Mouse (Mus musculus): ENCODE data around the gene BC107364. TPM values are rescaled to one million over a fixed set of nuclear protein-coding genes. Genes with fewer than 3 reads are reported as not detected.
"Not testable (repeated sequence)": the region's sequence is repeated elsewhere in the genome, so short reads cannot be mapped to it uniquely, and the experiment has no call there.

Gene BC107364
- polyA plus RNA-seq, 1 experiment from 2014 or later = 0.55 TPM

- no peak for ATAC-seq (ENCODE audit: insufficient number of reproducible peaks, low FRiP score, low TSS enrichment, low read depth)
- Histone ChIP-seq H3K4me3 (no peak overlapping the region), H3K9me3 (no peaks in the 10 kb centered on the region), H3K4me2 (no peak overlapping the region), H3K36me3 (no peaks in the 10 kb centered on the region), H3K27ac (no peak overlapping the region), H3K27me3 (no peaks in the 10 kb centered on the region), H3K4me1 (peaks cover 4% of the 10 kb centered on the region; the same call in 1 of the 2 replicates), H3K9ac (no peak overlapping the region)
- 92% methylated on average over 3 of the region's 3 CpGs for WGBS
Measured at GRCm38 (mm10) chr3:96494912-96495311, 42.8 kb upstream of the BC107364 start.

GRCm38 (mm10) chr3:96494456-96494855, 42.4 kb upstream of the BC107364 start:
- H3K27ac ChIP-seq; ATAC-seq (ENCODE audit: insufficient number of reproducible peaks, low FRiP score, low TSS enrichment, low read depth); H3K4me2 ChIP-seq; H3K4me3 ChIP-seq; H3K4me1 ChIP-seq; H3K9ac ChIP-seq; H3K36me3 ChIP-seq; H3K9me3 ChIP-seq; H3K27me3 ChIP-seq: not testable (repeated sequence)
- 95% methylated on average over 7 of the region's 11 CpGs for WGBS

GRCm38 (mm10) chr3:96489636-96490035, 37.5 kb upstream of the BC107364 start:
- not testable (repeated sequence) for H3K4me3 ChIP-seq; H3K36me3 ChIP-seq; ATAC-seq (ENCODE audit: insufficient number of reproducible peaks, low FRiP score, low TSS enrichment, low read depth); H3K9me3 ChIP-seq; H3K27me3 ChIP-seq; H3K4me2 ChIP-seq; H3K9ac ChIP-seq; H3K4me1 ChIP-seq
- peak overlapping the region; percentile 85 for H3K27ac ChIP-seq
- WGBS = 45% methylated on average over 6 of the region's 8 CpGs

DNA sequence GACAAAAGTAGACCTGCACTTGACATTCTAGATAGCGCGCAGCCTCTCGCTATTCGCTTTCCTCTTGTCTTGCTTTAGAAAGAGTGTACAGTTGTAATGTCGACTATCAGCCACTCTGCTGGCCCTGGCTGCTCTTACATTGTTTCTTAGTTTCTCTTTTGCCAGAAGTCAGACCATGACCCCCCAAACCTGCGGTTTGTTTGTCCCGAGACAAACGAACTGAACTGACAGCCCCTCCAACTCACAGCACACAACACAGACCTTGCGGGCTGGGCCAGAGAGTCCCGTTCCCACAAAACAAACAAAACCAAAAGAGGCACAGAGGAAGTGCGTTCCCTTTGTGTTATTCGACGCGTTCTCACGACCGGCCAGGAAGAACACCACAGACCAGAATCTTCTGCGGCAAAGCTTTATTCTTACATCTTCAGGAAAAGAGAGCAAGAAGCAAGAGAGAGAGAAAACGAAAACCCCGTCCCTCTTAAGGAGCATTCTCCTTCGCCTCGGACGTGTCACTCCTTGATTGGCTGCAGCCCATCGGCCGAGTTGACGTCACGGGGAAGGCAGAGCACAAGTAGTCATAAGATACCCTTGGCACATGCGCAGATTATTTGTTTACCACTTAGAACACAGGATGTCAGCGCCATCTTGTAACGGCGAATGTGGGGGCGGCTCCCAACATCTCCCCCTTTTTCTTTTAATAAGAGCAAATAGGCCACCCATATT, 37.0 kb upstream of the BC107364 start:
- peak; percentile 72 for ATAC-seq (ENCODE audit: insufficient number of reproducible peaks, low FRiP score, low TSS enrichment, low read depth)
- not testable (repeated sequence) for H3K4me1 ChIP-seq, H3K36me3 ChIP-seq, H3K4me2 ChIP-seq, H3K9me3 ChIP-seq, H3K9ac ChIP-seq, H3K27me3 ChIP-seq
- WGBS = 0% methylated on average over 9 of the region's 31 CpGs
- H3K4me3 ChIP-seq = peak overlapping the region; percentile 23; the same call in 1 of the 2 replicates
- peak overlapping the region; percentile 87 for H3K27ac ChIP-seq

DNA sequence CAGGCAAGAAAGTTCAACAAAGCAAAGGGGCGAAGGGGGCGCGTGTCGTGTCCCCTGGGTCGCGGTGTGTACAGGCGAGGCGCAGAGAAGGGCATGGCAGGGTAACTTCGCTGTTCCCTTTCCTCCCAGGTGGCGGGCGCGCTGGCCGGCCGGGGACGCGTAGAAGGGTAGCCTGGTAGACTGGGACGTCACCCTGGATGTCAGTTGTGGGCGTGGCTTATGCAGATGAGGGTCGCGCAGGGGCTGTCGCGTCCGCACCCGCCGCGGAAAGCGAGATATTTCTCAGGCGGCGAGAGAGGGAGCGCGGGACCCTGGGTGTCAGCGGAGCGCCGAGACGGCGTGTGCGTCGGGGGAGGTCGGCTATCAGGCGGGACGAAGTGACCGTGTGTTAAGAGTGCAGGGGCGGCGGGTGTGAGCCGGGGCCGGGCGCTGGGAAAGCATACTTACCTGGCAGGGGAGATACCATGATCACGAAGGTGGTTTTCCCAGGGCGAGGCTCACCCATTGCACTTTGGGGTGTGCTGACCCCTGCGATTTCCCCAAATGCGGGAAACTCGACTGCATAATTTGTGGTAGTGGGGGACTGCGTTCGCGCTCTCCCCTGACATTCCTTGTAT, 36.3 kb upstream of the BC107364 start:
- H3K9me3 ChIP-seq, H3K4me1 ChIP-seq, H3K27me3 ChIP-seq, H3K36me3 ChIP-seq, H3K9ac ChIP-seq: not testable (repeated sequence)
- peak overlapping the region; percentile 37 for H3K4me3 ChIP-seq
- H3K4me2 ChIP-seq = peak overlapping the region; percentile 55
- WGBS = no CpG with 5 or more reads among the region's 55 CpGs
- peak overlapping the region; percentile 86 for H3K27ac ChIP-seq
- peak; percentile 80 for ATAC-seq (ENCODE audit: insufficient number of reproducible peaks, low FRiP score, low TSS enrichment, low read depth)

DNA sequence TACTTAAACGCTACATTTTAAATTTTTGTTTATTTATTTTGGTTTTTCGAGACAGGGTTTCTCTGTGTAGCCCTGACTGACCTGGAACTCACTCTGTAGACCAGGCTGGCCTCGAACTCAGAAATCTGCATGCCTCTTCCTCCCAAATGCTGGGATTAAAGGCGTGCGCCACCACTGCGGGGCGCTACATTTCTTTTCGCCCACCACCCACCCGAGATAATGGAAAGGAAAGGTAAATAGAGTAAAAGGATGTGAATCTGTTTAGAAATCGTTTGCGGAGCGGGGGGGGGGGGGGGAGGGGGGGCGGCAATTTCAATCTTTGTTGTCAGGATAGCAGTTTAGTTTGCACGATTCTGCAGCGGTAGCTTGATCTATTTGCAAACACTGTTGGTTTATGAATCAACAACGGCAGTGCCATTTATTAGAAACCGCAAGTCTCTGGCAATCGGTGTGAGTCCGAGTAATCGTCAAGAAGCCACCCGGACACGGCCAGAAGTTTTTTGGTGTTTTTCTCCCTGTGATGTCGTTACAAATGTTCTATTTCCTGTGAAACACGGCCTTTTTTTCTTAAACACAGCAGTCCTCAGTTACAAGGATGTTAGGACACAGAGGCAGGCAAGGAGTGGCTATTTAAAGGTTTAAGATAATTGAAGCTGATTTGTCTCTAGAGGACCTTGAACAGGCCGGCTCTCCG, 35.6 kb upstream of the BC107364 start:
- Histone ChIP-seq H3K9me3 (no peaks in the 10 kb centered on the region), H3K4me1 (no peaks in the 10 kb centered on the region), H3K27ac (peak overlapping the region; percentile 86), H3K4me2 (peak overlapping the region; percentile 55), H3K9ac (0 out of 2 replicates have a peak overlapping the region, but pooled peaks have one; percentile 17), H3K4me3 (peak overlapping the region; percentile 37), H3K36me3 (no peaks in the 10 kb centered on the region), H3K27me3 (peaks cover 8% of the 10 kb centered on the region; the same call in 1 of the 2 replicates)
- 6% methylated on average over 26 of the region's 26 CpGs for WGBS
- 0 out of 2 replicates have a peak, but pooled peaks have one; percentile 3 for ATAC-seq (ENCODE audit: insufficient number of reproducible peaks, low FRiP score, low TSS enrichment, low read depth)

DNA sequence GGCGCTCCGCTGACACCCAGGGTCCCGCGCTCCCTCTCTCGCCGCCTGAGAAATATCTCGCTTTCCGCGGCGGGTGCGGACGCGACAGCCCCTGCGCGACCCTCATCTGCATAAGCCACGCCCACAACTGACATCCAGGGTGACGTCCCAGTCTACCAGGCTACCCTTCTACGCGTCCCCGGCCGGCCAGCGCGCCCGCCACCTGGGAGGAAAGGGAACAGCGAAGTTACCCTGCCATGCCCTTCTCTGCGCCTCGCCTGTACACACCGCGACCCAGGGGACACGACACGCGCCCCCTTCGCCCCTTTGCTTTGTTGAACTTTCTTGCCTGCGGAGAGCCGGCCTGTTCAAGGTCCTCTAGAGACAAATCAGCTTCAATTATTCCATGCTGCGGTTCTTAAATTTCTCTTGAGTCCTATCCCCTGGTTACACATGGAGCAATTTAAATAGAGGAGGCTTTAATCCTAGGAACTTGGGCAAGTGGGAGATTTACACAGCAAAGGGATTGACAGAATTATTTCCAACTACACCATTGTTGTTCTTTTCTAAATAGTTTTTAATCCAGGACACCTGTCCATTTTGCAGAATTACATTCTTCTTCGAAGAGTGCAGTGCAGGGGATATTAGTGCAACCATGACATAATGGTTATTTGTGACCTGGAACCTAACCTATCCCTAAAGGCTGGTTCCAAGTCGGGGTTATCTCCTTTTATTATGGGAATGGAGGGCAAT, 34.9 kb upstream of the BC107364 start:
- H3K36me3 ChIP-seq, H3K9me3 ChIP-seq, H3K27ac ChIP-seq, H3K9ac ChIP-seq, H3K4me1 ChIP-seq, H3K27me3 ChIP-seq: not testable (repeated sequence)
- Histone ChIP-seq H3K4me3 (peak overlapping the region; percentile 37), H3K4me2 (peak overlapping the region; percentile 41)
- ATAC-seq (ENCODE audit: insufficient number of reproducible peaks, low FRiP score, low TSS enrichment, low read depth) = peak; percentile 70
- 11% methylated on average over 5 of the region's 38 CpGs for WGBS

DNA sequence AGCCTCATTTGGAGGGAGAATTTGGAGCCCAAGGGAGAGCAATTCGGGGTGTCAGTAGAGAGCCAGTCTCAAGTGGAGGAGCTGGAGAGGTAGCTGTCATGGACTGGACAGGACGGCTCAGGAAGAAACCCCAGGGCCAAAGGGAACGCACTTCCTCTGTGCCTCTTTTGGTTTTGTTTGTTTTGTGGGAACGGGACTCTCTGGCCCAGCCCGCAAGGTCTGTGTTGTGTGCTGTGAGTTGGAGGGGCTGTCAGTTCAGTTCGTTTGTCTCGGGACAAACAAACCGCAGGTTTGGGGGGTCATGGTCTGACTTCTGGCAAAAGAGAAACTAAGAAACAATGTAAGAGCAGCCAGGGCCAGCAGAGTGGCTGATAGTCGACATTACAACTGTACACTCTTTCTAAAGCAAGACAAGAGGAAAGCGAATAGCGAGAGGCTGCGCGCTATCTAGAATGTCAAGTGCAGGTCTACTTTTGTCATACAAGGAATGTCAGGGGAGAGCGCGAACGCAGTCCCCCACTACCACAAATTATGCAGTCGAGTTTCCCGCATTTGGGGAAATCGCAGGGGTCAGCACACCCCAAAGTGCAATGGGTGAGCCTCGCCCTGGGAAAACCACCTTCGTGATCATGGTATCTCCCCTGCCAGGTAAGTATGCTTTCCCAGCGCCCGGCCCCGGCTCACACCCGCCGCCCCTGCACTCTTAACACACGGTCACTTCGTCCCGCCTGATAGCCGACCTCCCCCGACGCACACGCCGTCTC, 34.1 kb upstream of the BC107364 start:
- 4% methylated on average over 5 of the region's 34 CpGs for WGBS
- H3K9ac ChIP-seq, H3K4me3 ChIP-seq, H3K36me3 ChIP-seq, H3K27ac ChIP-seq, H3K27me3 ChIP-seq, H3K4me1 ChIP-seq, H3K9me3 ChIP-seq, H3K4me2 ChIP-seq: not testable (repeated sequence)
- ATAC-seq (ENCODE audit: insufficient number of reproducible peaks, low FRiP score, low TSS enrichment, low read depth) = peak; percentile 38

GRCm38 (mm10) chr3:96485361-96485760, 33.3 kb upstream of the BC107364 start:
- Histone ChIP-seq H3K4me3 (no peak overlapping the region), H3K36me3 (no peaks in the 10 kb centered on the region), H3K4me2 (no peak overlapping the region), H3K27ac (no peak overlapping the region), H3K9ac (no peak overlapping the region), H3K9me3 (no peaks in the 10 kb centered on the region), H3K4me1 (no peaks in the 10 kb centered on the region), H3K27me3 (peaks cover 8% of the 10 kb centered on the region; the same call in 1 of the 2 replicates)
- ATAC-seq (ENCODE audit: insufficient number of reproducible peaks, low FRiP score, low TSS enrichment, low read depth) = no peak
- 80% methylated on average over 2 of the region's 2 CpGs for WGBS

- peaks cover 8% of the 10 kb centered on the region; the same call in 1 of the 2 replicates for H3K27me3 ChIP-seq
- no peak overlapping the region for H3K9ac ChIP-seq
- no peak for ATAC-seq (ENCODE audit: insufficient number of reproducible peaks, low FRiP score, low TSS enrichment, low read depth)
- no peak overlapping the region for H3K4me2 ChIP-seq
- H3K36me3 ChIP-seq = no peaks in the 10 kb centered on the region
- WGBS = 76% methylated on average over 4 of the region's 4 CpGs
- no peak overlapping the region for H3K27ac ChIP-seq
- no peak overlapping the region for H3K4me3 ChIP-seq
- no peaks in the 10 kb centered on the region for H3K9me3 ChIP-seq
- H3K4me1 ChIP-seq = no peaks in the 10 kb centered on the region
Measured at GRCm38 (mm10) chr3:96484921-96485320, 32.8 kb upstream of the BC107364 start.

DNA sequence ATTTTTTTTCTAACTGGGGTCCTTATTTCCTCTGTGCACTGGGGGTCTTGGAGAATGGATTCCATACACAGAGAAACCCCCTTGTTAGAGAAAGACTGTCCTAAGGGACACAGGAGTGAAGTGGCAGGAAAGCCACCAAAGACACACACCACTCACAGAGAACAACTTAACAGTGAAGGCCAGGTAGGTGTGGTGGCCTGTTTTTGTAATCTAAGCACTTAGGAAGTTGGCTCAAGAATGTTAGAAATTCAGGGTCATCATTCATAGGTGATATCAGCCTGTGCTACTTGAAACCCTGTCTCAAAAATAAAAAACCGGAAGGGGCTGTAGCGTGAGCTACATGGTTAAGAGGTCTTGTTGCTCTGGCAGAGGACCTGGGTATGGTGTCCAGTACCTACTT, 31.8 kb upstream of the BC107364 start:
- Histone ChIP-seq H3K9ac (no peak overlapping the region), H3K4me3 (no peak overlapping the region), H3K4me1 (no peaks in the 10 kb centered on the region), H3K9me3 (no peaks in the 10 kb centered on the region), H3K4me2 (no peak overlapping the region), H3K36me3 (no peaks in the 10 kb centered on the region), H3K27ac (no peak overlapping the region), H3K27me3 (peaks cover 8% of the 10 kb centered on the region; the same call in 1 of the 2 replicates)
- 94% methylated on average over 2 of the region's 2 CpGs for WGBS
- ATAC-seq (ENCODE audit: insufficient number of reproducible peaks, low FRiP score, low TSS enrichment, low read depth) = no peak

Data from limb, embryonic 15.5 days (tissue).